Mouse (Mus musculus): ENCODE data around the gene Dusp11. TPM values are rescaled to one million over a fixed set of nuclear protein-coding genes. Genes with fewer than 3 reads are reported as not detected.
"Not testable (repeated sequence)": the region's sequence is repeated elsewhere in the genome, so short reads cannot be mapped to it uniquely, and the experiment has no call there.

The Dusp11 gene
- total RNA-seq, 2 experiments from 2014 or later = 96.9 to 102 TPM

DNA sequence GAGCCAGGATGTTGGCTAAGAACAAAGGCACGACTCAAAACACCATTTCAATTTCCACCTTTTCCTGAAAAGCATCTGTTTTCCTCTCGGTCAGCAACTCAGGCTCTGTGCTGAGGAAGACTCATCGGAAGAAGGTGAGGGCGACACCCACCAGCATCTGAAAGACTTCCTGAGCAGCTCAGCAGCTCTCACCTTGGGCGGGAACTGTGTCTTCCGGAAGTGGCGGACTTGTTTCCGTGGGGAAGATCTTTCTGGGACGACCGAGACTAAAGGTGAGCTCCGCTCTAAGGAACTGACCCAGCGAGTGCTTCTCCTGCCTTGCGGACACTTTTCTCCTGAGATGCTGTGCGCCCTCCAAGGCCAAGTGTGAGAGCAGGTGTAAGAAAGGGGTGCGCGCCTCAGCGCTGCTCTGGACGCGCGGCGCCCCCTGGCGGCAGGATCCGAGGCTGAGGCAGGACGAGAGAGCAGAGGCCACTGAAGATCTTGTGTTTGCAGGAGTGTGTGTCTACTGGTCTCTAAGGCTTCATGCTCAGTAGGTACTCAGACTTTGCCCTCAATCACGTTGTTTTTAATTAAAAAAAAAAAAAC lies 66.3 kb downstream of the Dusp11 start:
- not testable (repeated sequence) for DNase-seq (ENCODE audit: low spot score in 2 of 2)

Other genes with a start within 250 kb of the Dusp11 start
- gene Nat8f7, start 248.5 kb downstream of the Dusp11 start, total RNA-seq (2021) = 1 to 10 TPM in 1 of 2 experiments, under 1 TPM in 1; 0.67 to 1.0 TPM
- under 1 TPM; 0.23 to 0.39 TPM for gene Nat8f3, start 195.9 kb downstream of the Dusp11 start, total RNA-seq (2021)
- gene Nat8f6, start 140.7 kb downstream of the Dusp11 start, total RNA-seq (2021) = under 1 TPM; 0.28 to 0.45 TPM
- gene Nat8f5, start 140.7 kb downstream of the Dusp11 start, total RNA-seq (2021) = 1 to 10 TPM in 1 of 2 experiments, under 1 TPM in 1; 0.31 to 1.0 TPM
- gene Nat8, start 129.6 kb downstream of the Dusp11 start, total RNA-seq (2021) = 1 to 10 TPM in 1 of 2 experiments, under 1 TPM in 1; 0.85 to 1.6 TPM
- 1 to 10 TPM; 1.1 to 1.2 TPM for gene Nat8f2, start 92.5 kb downstream of the Dusp11 start, total RNA-seq (2021)
- gene Nat8f4, start 56.8 kb downstream of the Dusp11 start, total RNA-seq (2021) = 10 to 100 TPM; 15.0 to 18.0 TPM
- 10 to 100 TPM; 61.8 to 65.7 TPM for gene Tprkb, start 49.8 kb downstream of the Dusp11 start, total RNA-seq (2021)
- gene Nat8f1, start 46.0 kb downstream of the Dusp11 start, total RNA-seq (2021) = 10 to 100 TPM; 36.4 to 36.9 TPM
- gene Figla, start 54.5 kb upstream of the Dusp11 start, total RNA-seq (2021) = not detected
- gene Add2, start 67.0 kb upstream of the Dusp11 start, total RNA-seq (2021) = 10 to 100 TPM in 1 of 2 experiments, 1 to 10 TPM in 1; 9.7 to 18.2 TPM
- gene Tgfa, start 233.6 kb upstream of the Dusp11 start, total RNA-seq (2021) = 10 to 100 TPM; 10.2 to 10.4 TPM

Data from adrenal gland, postnatal 4 days (tissue).